In the genomic region with DNA sequence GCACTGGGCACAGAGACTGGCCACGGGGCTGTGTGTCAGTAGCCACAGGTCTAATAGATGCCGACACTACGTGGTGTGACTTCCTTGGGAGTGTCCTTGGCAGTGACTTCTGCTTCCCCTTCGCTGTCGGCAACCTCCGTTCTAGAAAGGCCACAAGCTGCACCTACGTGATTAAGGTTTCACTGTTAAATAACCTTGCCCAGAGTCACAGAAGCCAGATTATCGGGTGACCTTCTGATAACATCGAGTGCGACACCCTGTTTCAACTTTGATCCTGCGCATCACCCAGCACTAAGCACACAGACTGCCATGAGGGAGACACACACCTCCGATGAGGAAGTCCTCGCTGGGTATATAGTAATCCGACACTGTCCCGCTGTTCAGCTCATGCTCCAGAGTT, we compare ENCODE assay signal across 15 mouse cellular contexts. TPM values are rescaled to one million over a fixed set of nuclear protein-coding genes. Genes with fewer than 3 reads are reported as not detected.
A peak's percentile ranks its signal among the peaks of the same experiment; 100 is the strongest.
DNase-seq lines count a peak whose midpoint lies in the region; ATAC-seq and TF ChIP-seq lines count a peak whose summit lies in the region.
"Had no signal": no experiment of that assay in that cellular context is flagged by ENCODE, and none has a peak within 500 bp of the region (broad histone marks: within the 10 kb centered on the region; RNA-seq: fewer than 3 reads in every experiment).

No protein-coding gene starts in this region.

- H3K4me1 ChIP-seq in spleen, adult 2 months (ENCODE audit: control insufficient read depth, insufficient read depth, insufficient read length), result peaks cover 2% of the 10 kb centered on the region; the same call in 1 of the 2 replicates
- H3K4me1 ChIP-seq in megakaryocyte, embryonic 14.5 days, result peaks cover 45% of the 10 kb centered on the region

- WGBS in spleen, adult 2 months, result 10% methylated on average over 15 of the region's 15 CpGs

- ATAC-seq in granulocyte monocyte progenitor cell, adult 5-6 weeks (replicated peaks; ENCODE audit: poor library complexity, severe bottlenecking), result peak; percentile 70

- H3K4me3 ChIP-seq in spleen, adult 2 months (ENCODE audit: extremely low read depth, insufficient read depth, insufficient read length), result peak overlapping the region; percentile 56
- peak overlapping the region; percentile 80 for H3K4me3 ChIP-seq in megakaryocyte, embryonic 14.5 days (replicated peaks)
- H3K4me3 ChIP-seq: embryonic facial prominence, embryonic 10.5 days; forebrain, embryonic 10.5 days; hindbrain, embryonic 13.5 days; midbrain, embryonic 12.5 days; neural tube, embryonic 15.5 days had no signal

- H3K27ac ChIP-seq in spleen, adult 2 months (ENCODE audit: insufficient read depth, low read length), result peak overlapping the region; percentile 54; the same call in 1 of the 2 replicates
- H3K27ac ChIP-seq: embryonic facial prominence, embryonic 10.5 days; forebrain, embryonic 10.5 days; hindbrain, embryonic 13.5 days; midbrain, embryonic 12.5 days; neural tube, embryonic 15.5 days had no signal

- no peaks in the 10 kb centered on the region for H3K27me3 ChIP-seq in spleen, adult 2 months (ENCODE audit: control insufficient read depth, insufficient read depth, low read length)
- peaks cover 49% of the 10 kb centered on the region for H3K27me3 ChIP-seq in megakaryocyte, embryonic 14.5 days (replicated peaks)
- H3K27me3 ChIP-seq: hindbrain, embryonic 13.5 days; neural tube, embryonic 15.5 days had no signal

- TF ChIP-seq CTCF in spleen, adult 2 months (IDR thresholded peaks at IDR 0.05; ENCODE audit: extremely low read depth, insufficient read depth, insufficient read length, insufficient replicate concordance), result no peak

- DNase-seq in spleen, adult 2 months (ENCODE audit: low read depth in 1 of 2, low spot score in 2 of 2), result no peak
- DNase-seq in spleen, adult 12 weeks (ENCODE audit: low spot score), result no peak
- DNase-seq in embryo, embryonic 9.5 days (ENCODE audit: extremely low spot score), result no peak
- DNase-seq in kidney, postnatal 10 days, result no peak
- DNase-seq in retina, postnatal 1 day, result no peak
- DNase-seq: heart, adult 11 months; right cerebral cortex, postnatal 4 days; thymus, postnatal 14 days had no signal

- H3K36me3 ChIP-seq in spleen, adult 2 months (ENCODE audit: control insufficient read depth, insufficient read depth, low read length), result no peaks in the 10 kb centered on the region
- peaks cover 4% of the 10 kb centered on the region for H3K36me3 ChIP-seq in megakaryocyte, embryonic 14.5 days (replicated peaks; ENCODE audit: low read length)
- H3K36me3 ChIP-seq: forebrain, embryonic 10.5 days; hindbrain, embryonic 13.5 days; midbrain, embryonic 12.5 days; neural tube, embryonic 15.5 days had no signal

- peaks cover 13% of the 10 kb centered on the region for H3K9me3 ChIP-seq in megakaryocyte, embryonic 14.5 days
- H3K9me3 ChIP-seq: embryonic facial prominence, embryonic 10.5 days; forebrain, embryonic 10.5 days; hindbrain, embryonic 13.5 days; midbrain, embryonic 12.5 days; neural tube, embryonic 15.5 days had no signal

- TF ChIP-seq POLR2A in spleen, adult 2 months (IDR thresholded peaks at IDR 0.05; ENCODE audit: low read depth, low read length), result peak; percentile 44

RNA-seq across cellular contexts. Expression of gene Zbtb42, which starts 9.8 kb away (rescaled TPM):
- polyA plus RNA-seq in spleen, adult 2 months (2012; rRNA removed), result 7.6 and 11.5 TPM in 2 replicates
- 1.0 and 5.4 TPM in 2 replicates for total RNA-seq in granulocyte monocyte progenitor cell, adult 5-6 weeks (2014; fragmentation: Nextera tagmentation)
- 0.82 and 1.3 TPM in 2 replicates for total RNA-seq in granulocyte monocyte progenitor cell, adult 5-6 weeks (2017)
- 0.52 and 0.72 TPM in 2 replicates for polyA plus RNA-seq in megakaryocyte, embryonic 14.5 days (2012; ENCODE audit: insufficient read depth, low replicate concordance)

RNA-seq across cellular contexts. Expression of gene Akt1, which starts 13.8 kb away (rescaled TPM):
- 105 and 137 TPM in 2 replicates for polyA plus RNA-seq in spleen, adult 2 months (2012; rRNA removed)
- total RNA-seq in granulocyte monocyte progenitor cell, adult 5-6 weeks (2014; fragmentation: Nextera tagmentation), result 118 and 134 TPM in 2 replicates
- total RNA-seq in granulocyte monocyte progenitor cell, adult 5-6 weeks (2017), result 73.9 and 101 TPM in 2 replicates
- 237 and 415 TPM in 2 replicates for polyA plus RNA-seq in megakaryocyte, embryonic 14.5 days (2012; ENCODE audit: insufficient read depth, low replicate concordance)

RNA-seq across cellular contexts. Expression of gene Cep170b, which starts 31.8 kb away (rescaled TPM):
- 7.6 and 9.1 TPM in 2 replicates for polyA plus RNA-seq in spleen, adult 2 months (2012; rRNA removed)
- total RNA-seq in granulocyte monocyte progenitor cell, adult 5-6 weeks (2014; fragmentation: Nextera tagmentation), result 1.6 and 9.2 TPM in 2 replicates
- total RNA-seq in granulocyte monocyte progenitor cell, adult 5-6 weeks (2017), result 0.56 and 1.2 TPM in 2 replicates
- 2.2 and 5.6 TPM in 2 replicates for polyA plus RNA-seq in megakaryocyte, embryonic 14.5 days (2012; ENCODE audit: insufficient read depth, low replicate concordance)

RNA-seq across cellular contexts. Expression of gene Siva1, which starts 44.0 kb away (rescaled TPM):
- polyA plus RNA-seq in spleen, adult 2 months (2012; rRNA removed), result 31.6 and 42.5 TPM in 2 replicates
- total RNA-seq in granulocyte monocyte progenitor cell, adult 5-6 weeks (2014; fragmentation: Nextera tagmentation), result 113 and 231 TPM in 2 replicates
- 339 TPM in 2 replicates for total RNA-seq in granulocyte monocyte progenitor cell, adult 5-6 weeks (2017)
- 33.7 and 63.6 TPM in 2 replicates for polyA plus RNA-seq in megakaryocyte, embryonic 14.5 days (2012; ENCODE audit: insufficient read depth, low replicate concordance)
